Mouse (Mus musculus): ENCODE measurements around the gene Olfr23. TPM values are rescaled to one million over a fixed set of nuclear protein-coding genes. Genes with fewer than 3 reads are reported as not detected.
"Not testable (repeated sequence)": the region's sequence is repeated elsewhere in the genome, so short reads cannot be mapped to it uniquely, and the experiment has no call there.

Olfr23 gene
- polyA plus RNA-seq (2012; ENCODE audit: insufficient read depth, insufficient read length, missing spikeins), result not detected in 2 replicates

DNA sequence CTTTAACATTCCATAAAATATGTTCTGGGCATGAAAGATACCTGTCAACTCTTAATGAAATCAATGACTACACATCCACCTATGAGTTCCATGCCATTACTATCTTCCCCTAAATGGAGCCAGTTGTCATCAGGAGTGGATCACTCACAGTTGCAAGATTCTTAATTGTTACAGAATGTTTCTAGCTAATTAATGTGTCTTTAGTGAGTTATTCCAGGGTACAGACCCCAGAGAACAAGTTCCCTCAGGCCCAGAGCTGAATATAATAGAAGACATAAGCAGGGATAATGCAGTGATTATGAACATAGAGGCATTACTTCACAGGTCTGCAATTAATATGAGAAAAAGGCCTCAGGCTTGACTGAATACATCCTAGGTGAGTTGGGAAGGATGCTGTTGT lies at the start of gene Olfr23:
Olfr23 (plus strand) TSS at position 301 of the 400 bp plus-strand sequence.
- Histone ChIP-seq H3K27ac (replicated peaks; ENCODE audit: low read depth, low read length) (no peak within 1 kb of the TSS), H3K4me1 (ENCODE audit: control insufficient read depth, insufficient read depth, insufficient read length, low read length) (no peaks in the 10 kb centered on the region)

DNA sequence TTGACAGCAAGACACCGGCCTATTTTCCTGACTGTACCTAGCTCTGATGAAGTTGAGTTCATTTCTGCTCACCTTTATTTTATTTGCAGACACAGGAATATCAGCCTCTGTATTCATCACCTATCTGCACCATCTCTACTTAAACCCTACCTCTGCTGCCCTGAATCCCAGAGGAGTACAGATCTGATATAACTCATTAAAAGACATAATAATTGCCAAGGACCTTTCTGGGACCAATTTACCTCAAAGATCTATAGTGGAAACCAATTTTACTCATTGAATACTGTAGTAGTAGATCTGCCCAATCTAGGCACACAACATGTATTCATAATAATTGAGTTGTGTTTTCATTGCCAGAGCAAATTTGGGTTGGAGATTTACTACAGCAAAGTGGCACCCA lies 45.8 kb upstream of the Olfr23 start, which contains the start of gene Olfr394:
Olfr394 (minus strand) TSS at position 101 of the 400 bp plus-strand sequence.
- Histone ChIP-seq H3K27ac (replicated peaks; ENCODE audit: low read depth, low read length) (no peak within 1 kb of the TSS), H3K4me1 (ENCODE audit: control insufficient read depth, insufficient read depth, insufficient read length, low read length) (no peaks in the 10 kb centered on the region), H3K4me3 (ENCODE audit: insufficient read depth, low read depth, low read length) (no peak within 1 kb of the TSS)

More for the DNA sequence above, at the start of gene Olfr23:
- H3K4me3 ChIP-seq (ENCODE audit: insufficient read depth, low read depth, low read length), result no peak within 1 kb of the TSS

DNA sequence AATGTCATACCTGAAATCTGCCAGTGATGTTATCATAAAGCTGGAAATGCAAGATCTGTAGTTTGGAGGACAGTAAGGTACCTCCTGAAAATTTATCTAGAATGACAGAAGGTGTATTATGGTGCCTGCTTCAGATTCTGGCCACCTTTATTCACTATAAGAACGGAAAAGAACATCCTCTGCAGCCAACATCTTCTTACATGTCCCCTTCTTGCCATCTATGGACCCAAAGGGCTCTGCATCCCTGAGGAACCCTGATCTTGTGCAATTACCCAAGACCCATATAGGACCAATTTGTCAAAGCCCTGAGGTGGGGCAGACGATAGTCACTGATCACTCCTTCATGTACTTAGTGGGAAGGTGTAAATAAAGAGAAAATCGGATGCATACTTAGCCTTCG lies 27.3 kb upstream of the Olfr23 start, which contains the start of gene Olfr395:
Olfr395 (minus strand) TSS at position 101 of the 400 bp plus-strand sequence.
- H3K27ac ChIP-seq (replicated peaks; ENCODE audit: low read depth, low read length); H3K4me1 ChIP-seq (ENCODE audit: control insufficient read depth, insufficient read depth, insufficient read length, low read length); H3K4me3 ChIP-seq (ENCODE audit: insufficient read depth, low read depth, low read length): not testable (repeated sequence)

DNA sequence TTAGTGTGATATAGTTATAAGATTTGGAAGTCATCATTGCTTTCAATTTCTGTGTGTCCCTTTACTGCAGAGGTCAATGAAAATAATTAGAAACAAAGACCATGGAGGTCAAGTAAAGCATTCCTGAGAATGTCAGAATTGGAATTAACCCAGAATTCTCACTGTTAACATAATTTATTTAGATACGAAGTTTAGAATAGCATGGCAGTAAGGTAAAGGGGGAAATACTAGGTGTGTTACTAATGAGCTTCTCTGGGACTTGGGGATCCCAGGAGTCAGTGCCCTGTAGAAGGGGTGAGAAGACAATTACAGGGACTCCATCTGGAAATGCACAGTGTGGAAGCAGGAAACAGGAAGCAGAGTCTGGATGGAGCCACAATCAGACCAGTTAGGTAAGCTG lies 24.0 kb downstream of the Olfr23 start, which contains the start of gene Olfr397:
Olfr397 (plus strand) TSS at position 301 of the 400 bp plus-strand sequence.
- Histone ChIP-seq H3K4me1 (ENCODE audit: control insufficient read depth, insufficient read depth, insufficient read length, low read length) (no peaks in the 10 kb centered on the region), H3K4me3 (ENCODE audit: insufficient read depth, low read depth, low read length) (no peak within 1 kb of the TSS), H3K27ac (replicated peaks; ENCODE audit: low read depth, low read length) (no peak within 1 kb of the TSS)

DNA sequence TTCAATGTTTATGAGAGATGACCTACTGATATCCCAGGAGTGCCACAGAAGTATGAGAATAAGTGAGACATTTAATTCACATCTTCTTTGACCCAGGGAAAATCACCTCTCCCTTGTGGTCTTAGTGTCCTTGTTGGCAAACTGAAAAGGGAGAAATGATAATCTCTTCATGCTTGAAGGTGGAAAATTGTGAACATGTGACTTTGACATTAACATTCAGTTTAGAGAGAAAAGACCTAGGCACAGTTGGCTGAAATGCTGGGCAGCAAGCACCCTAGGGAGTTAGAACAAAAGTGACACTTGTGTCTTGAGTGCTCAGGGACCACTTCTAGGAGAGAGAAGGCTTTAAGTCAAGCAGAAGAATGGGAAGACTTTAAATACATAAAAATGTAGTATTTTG lies 53.8 kb downstream of the Olfr23 start, which contains the start of gene Olfr398:
Olfr398 (minus strand) TSS at position 101 of the 400 bp plus-strand sequence.
- H3K27ac ChIP-seq (replicated peaks; ENCODE audit: low read depth, low read length), result no peak within 1 kb of the TSS
- H3K4me1 ChIP-seq (ENCODE audit: control insufficient read depth, insufficient read depth, insufficient read length, low read length), result no peaks in the 10 kb centered on the region
- no peak within 1 kb of the TSS for H3K4me3 ChIP-seq (ENCODE audit: insufficient read depth, low read depth, low read length)

Other genes starting within 250 kb of the Olfr23 start
- gene Zfp735, start 247.9 kb upstream of the Olfr23 start, polyA plus RNA-seq (2012; ENCODE audit: insufficient read depth, insufficient read length, missing spikeins), result not detected in 2 replicates
- not detected in 2 replicates for gene Olfr389, start 156.0 kb upstream of the Olfr23 start, polyA plus RNA-seq (2012; ENCODE audit: insufficient read depth, insufficient read length, missing spikeins)
- not detected in 2 replicates for gene Olfr390, start 153.7 kb upstream of the Olfr23 start, polyA plus RNA-seq (2012; ENCODE audit: insufficient read depth, insufficient read length, missing spikeins)
- gene Olfr391-ps, start 133.6 kb upstream of the Olfr23 start, polyA plus RNA-seq (2012; ENCODE audit: insufficient read depth, insufficient read length, missing spikeins), result not detected in 2 replicates
- not detected in 2 replicates for gene Olfr392, start 119.6 kb upstream of the Olfr23 start, polyA plus RNA-seq (2012; ENCODE audit: insufficient read depth, insufficient read length, missing spikeins)
- gene Olfr393, start 85.2 kb upstream of the Olfr23 start, polyA plus RNA-seq (2012; ENCODE audit: insufficient read depth, insufficient read length, missing spikeins), result not detected in 2 replicates
- gene Olfr394, start 45.9 kb upstream of the Olfr23 start, polyA plus RNA-seq (2012; ENCODE audit: insufficient read depth, insufficient read length, missing spikeins), result not detected in 2 replicates
- gene Olfr395, start 27.4 kb upstream of the Olfr23 start, polyA plus RNA-seq (2012; ENCODE audit: insufficient read depth, insufficient read length, missing spikeins), result not detected in 2 replicates
- gene Olfr397, start 24.1 kb downstream of the Olfr23 start, polyA plus RNA-seq (2012; ENCODE audit: insufficient read depth, insufficient read length, missing spikeins), result not detected in 2 replicates
- gene Olfr398, start 53.7 kb downstream of the Olfr23 start, polyA plus RNA-seq (2012; ENCODE audit: insufficient read depth, insufficient read length, missing spikeins), result not detected in 2 replicates
- not detected in 2 replicates for gene Olfr139, start 119.9 kb downstream of the Olfr23 start, polyA plus RNA-seq (2012; ENCODE audit: insufficient read depth, insufficient read length, missing spikeins)
- not detected in 2 replicates for gene Olfr399, start 119.9 kb downstream of the Olfr23 start, polyA plus RNA-seq (2012; ENCODE audit: insufficient read depth, insufficient read length, missing spikeins)
- not detected in 2 replicates for gene Zfp616, start 133.3 kb downstream of the Olfr23 start, polyA plus RNA-seq (2012; ENCODE audit: insufficient read depth, insufficient read length, missing spikeins)
- not detected in 2 replicates for gene Olfr401, start 177.0 kb downstream of the Olfr23 start, polyA plus RNA-seq (2012; ENCODE audit: insufficient read depth, insufficient read length, missing spikeins)
- not detected in 2 replicates for gene Olfr402, start 216.9 kb downstream of the Olfr23 start, polyA plus RNA-seq (2012; ENCODE audit: insufficient read depth, insufficient read length, missing spikeins)
- gene Olfr403, start 249.6 kb downstream of the Olfr23 start, polyA plus RNA-seq (2012; ENCODE audit: insufficient read depth, insufficient read length, missing spikeins), result not detected in 2 replicates